Mouse (Mus musculus): ENCODE results near the gene Nek7. TPM values are rescaled to one million over a fixed set of nuclear protein-coding genes. Genes with fewer than 3 reads are reported as not detected.

Gene Nek7
- total RNA-seq, 2 experiments from 2014 or later: 25.1 to 26.5 TPM

DNA sequence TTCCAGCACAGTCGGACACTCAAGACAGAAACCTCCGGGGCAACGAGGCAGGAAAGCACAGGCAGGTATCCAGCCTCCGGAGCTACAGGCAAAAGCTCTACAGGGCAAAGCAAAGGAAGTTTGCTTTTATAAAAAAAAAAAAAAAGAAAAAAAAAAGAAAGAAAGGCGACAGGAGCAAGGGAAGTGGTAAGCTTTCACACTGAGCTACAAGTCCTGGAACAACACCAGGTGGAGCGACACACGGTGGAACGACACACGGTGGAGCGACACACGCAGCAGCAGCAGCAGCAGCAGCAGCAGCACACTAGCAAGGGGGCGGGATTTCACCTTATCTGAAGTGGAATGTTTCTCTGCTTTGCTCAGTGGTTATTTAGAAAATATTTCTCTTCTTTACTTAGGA, 10.8 kb downstream of the Nek7 start:
- ATAC-seq (replicated peaks; ENCODE audit: poor library complexity, severe bottlenecking): no peak

GRCm38 (mm10) chr1:138608336-138608735, 11.6 kb downstream of the Nek7 start:
- ATAC-seq (replicated peaks; ENCODE audit: poor library complexity, severe bottlenecking): no peak

DNA sequence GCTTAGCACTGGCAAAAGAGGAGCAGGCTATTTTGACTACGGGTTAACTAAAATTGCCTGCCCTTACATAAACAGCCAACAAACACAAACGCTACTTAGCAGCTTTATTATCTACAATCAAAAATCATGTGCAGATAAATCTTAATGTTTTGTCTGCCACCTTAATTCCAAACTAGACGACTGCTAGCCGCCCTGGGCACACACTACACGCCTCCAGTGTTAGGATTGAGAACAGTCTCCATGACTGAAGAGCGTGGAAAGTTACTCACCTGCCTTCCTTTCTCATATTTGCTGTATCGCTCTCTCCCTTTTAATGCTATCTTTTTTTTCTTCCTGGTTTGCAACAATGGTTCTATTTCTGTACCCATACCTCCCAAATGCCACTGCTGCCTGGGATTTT, 12.1 kb downstream of the Nek7 start:
- no peak for ATAC-seq (replicated peaks; ENCODE audit: poor library complexity, severe bottlenecking)

GRCm38 (mm10) chr1:138606771-138607170, 13.2 kb downstream of the Nek7 start:
- ATAC-seq (replicated peaks; ENCODE audit: poor library complexity, severe bottlenecking): no peak

GRCm38 (mm10) chr1:138604736-138605135, 15.2 kb downstream of the Nek7 start:
- no peak for ATAC-seq (replicated peaks; ENCODE audit: poor library complexity, severe bottlenecking)

GRCm38 (mm10) chr1:138603974-138604373, 16.0 kb downstream of the Nek7 start:
- ATAC-seq (replicated peaks; ENCODE audit: poor library complexity, severe bottlenecking): no peak

- ATAC-seq (replicated peaks; ENCODE audit: poor library complexity, severe bottlenecking): no peak
These were observed 21.9 kb downstream of the Nek7 start for GRCm38 (mm10) chr1:138598087-138598486.

- no peak for ATAC-seq (replicated peaks; ENCODE audit: poor library complexity, severe bottlenecking)
These were observed 23.7 kb downstream of the Nek7 start for GRCm38 (mm10) chr1:138596127-138596706.

- ATAC-seq (replicated peaks; ENCODE audit: poor library complexity, severe bottlenecking): no peak
These were observed 25.0 kb downstream of the Nek7 start for GRCm38 (mm10) chr1:138594910-138595309.

- no peak for ATAC-seq (replicated peaks; ENCODE audit: poor library complexity, severe bottlenecking)
These were observed 26.0 kb downstream of the Nek7 start for GRCm38 (mm10) chr1:138593922-138594321.

DNA sequence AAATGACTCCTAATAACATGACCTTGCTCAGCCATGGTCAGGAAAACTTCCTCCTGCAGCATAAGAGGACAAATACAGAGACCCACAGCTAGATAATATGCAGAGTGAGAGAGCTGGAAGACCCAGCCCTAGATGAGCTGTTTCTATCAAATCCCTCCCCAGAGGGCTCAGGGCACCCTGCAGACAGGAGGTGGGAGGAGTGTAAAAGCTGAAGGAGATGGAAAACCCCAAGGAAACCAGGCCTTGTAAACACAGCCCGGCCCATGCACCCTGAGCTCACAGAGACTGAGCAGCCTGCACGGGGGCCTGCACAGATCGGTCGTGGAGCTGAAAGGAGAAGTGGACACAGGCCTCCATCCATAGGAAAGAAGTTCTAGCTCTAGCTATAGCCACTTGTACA, 27.5 kb downstream of the Nek7 start:
- ATAC-seq (replicated peaks; ENCODE audit: poor library complexity, severe bottlenecking): no peak

DNA sequence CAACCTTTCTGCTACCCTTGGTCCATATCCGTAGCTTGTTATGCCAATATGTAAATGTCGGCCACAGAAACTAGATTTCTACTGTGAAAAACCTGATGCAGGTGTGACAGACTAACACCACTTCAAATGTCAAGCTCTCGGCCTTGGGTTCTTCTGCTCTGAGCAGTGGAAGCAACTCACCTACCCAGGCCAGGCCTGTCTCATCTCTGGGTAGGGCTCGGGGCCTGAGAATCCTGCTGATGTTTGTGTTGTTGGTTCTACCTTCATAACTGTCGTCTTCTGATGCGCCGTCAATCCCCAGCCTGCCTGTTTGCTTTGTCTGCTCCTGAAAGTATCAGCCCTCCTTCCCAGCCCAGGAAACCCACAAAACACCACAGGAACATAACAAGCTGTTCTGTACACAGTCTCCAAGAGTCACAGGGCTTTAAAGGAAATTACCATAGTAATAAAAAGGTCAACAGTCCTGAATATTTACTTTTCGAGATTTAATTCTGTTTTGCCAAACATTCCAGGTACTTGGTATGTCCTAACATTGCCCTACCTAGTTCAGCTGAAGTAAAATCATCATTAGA, 29.4 kb downstream of the Nek7 start:
- ATAC-seq (replicated peaks; ENCODE audit: poor library complexity, severe bottlenecking): no peak

DNA sequence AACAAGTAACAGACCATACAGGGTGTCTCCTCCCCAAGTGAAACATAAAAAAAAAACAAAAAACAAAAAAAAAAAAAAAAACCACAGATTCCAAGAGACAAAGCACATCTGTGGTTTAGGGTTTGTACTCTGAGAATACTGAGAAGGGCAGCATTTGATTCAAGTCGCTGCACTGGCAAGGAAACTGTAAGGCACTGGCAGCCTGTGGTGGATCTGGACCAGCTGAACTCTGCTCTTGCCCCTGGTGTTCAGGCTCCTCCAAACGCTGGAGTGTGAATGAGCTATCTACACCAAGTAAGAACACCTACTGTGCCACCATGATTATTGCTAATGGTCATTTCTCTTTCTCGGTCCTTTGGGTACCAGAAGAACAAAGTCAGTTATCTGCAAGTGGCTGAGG, 30.8 kb downstream of the Nek7 start:
- no peak for ATAC-seq (replicated peaks; ENCODE audit: poor library complexity, severe bottlenecking)

- no peak for ATAC-seq (replicated peaks; ENCODE audit: poor library complexity, severe bottlenecking)
These were observed 32.1 kb downstream of the Nek7 start for GRCm38 (mm10) chr1:138587812-138588211.

DNA sequence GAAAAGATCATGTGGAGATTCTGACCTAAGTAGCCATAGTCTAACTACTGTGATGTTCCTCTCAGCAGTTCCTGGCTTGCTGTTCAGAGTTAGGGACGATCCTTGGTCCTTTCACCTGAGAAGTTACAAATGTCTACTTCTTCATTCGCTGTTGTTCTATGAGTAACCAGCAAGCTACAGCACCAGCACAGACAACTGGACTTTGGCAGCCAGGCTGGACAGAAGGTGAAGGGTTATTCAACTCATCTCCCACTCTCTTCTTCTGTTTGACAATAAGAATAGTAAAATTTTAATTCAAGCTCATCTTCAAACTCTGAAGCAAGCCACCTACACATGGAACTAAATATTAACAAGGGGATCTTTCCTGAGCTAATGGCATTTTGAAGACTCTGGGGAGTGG, 33.0 kb downstream of the Nek7 start:
- ATAC-seq (replicated peaks; ENCODE audit: poor library complexity, severe bottlenecking): no peak

DNA sequence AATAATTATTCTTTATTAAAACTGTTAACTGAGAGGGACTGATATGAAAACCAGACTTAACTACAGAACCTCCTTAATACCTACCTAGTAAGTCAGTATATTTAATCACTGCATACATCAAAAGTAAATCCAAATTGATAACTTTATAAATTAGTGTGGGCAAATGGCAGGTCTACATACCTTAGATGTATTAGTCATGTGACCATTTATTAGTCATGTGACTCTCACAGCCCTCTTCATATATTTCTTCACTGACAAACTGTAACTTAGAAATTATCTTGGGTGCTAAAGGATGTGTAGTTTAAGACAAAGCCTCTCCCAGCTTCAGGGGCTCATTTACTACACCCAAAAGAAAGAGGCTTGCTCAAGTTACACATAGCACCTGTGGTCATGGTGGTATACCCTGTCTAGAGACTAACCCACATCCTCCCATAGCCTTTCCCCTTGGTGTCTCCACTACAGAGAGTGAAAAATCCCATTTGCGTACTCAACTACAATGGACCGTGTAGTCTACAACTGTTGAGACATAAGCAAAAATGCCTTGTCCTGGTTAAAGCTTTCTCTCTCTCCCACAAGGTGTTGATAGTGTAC, 35.4 kb downstream of the Nek7 start:
- ATAC-seq (replicated peaks; ENCODE audit: poor library complexity, severe bottlenecking): no peak

DNA sequence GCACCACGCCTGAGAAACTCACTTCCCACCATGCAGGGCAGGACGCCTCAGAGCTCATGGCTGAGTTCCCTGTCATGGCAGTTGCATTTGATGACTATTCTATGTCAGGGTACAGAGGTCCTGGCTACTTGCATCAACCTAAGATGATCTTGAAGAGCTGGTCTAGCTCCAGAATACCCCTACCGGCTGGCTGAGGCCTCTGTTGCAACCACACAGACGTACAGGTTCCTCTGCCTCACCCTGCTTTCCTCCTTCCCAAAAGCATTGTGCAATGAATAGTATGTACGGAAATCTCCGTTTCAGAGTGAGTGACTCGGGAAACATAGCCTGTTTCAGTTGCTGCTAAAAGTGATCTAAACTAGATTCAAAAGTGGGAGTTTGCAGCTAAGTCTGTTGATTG, 37.7 kb downstream of the Nek7 start:
- ATAC-seq (replicated peaks; ENCODE audit: poor library complexity, severe bottlenecking): peak; percentile 95

- no peak for ATAC-seq (replicated peaks; ENCODE audit: poor library complexity, severe bottlenecking)
These were observed 40.0 kb downstream of the Nek7 start for GRCm38 (mm10) chr1:138579822-138580492.

GRCm38 (mm10) chr1:138579207-138579606, 40.7 kb downstream of the Nek7 start:
- no peak for ATAC-seq (replicated peaks; ENCODE audit: poor library complexity, severe bottlenecking)

DNA sequence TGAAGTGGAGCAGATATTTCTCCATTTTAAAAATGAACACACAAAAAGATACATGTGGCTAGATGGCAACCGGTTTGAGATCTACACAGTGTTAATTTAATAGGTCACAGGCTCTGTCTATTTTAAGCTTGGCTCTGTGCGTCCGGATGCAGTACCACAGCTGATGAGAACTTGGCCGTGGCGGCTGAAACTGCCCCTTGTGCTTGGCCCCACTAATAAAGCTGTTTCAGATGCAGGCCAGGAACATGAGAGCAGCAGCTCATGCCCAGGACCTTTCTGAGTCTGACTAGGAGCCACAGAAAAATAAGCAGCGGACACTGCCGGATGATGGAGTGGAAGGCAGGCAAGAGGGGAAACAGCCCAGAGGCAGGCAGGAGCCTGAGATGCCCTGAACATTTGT, 43.1 kb downstream of the Nek7 start:
- ATAC-seq (replicated peaks; ENCODE audit: poor library complexity, severe bottlenecking): no peak

GRCm38 (mm10) chr1:138576066-138576697, 43.8 kb downstream of the Nek7 start:
- ATAC-seq (replicated peaks; ENCODE audit: poor library complexity, severe bottlenecking): no peak

Data from granulocyte monocyte progenitor cell, adult 5-6 weeks (primary cell).